Comparison of ENCODE assay signal across 11 mouse cellular contexts in the genomic region with DNA sequence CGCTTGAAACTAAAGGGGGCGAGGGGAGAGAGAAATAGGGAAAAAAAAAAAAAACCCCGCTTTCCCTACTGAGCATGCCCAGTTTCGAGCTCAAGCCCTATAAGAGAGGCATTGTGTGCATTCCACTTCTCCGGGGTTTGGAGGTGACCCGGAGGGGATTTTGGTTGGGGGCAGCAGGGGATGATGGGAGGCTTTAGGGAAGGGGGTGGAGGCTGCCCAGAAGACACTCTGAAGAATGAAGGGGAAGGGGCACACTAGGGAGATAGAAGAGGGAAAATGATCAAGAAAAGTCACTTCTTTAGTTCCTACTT. TPM values are rescaled to one million over a fixed set of nuclear protein-coding genes. Genes with fewer than 3 reads are reported as not detected.
A peak's percentile ranks its signal among the peaks of the same experiment; 100 is the strongest.
DNase-seq lines count a peak whose midpoint lies in the region; ATAC-seq lines count a peak whose summit lies in the region.
"Had no signal": no experiment of that assay in that cellular context is flagged by ENCODE, and none has a peak within 500 bp of the region (broad histone marks: within the 10 kb centered on the region; RNA-seq: fewer than 3 reads in every experiment).

No protein-coding gene starts in this region.

- no peaks in the 10 kb centered on the region for H3K9me3 ChIP-seq in forebrain, embryonic 13.5 days (replicated peaks)
- H3K9me3 ChIP-seq in midbrain, embryonic 11.5 days (ENCODE audit: control insufficient read depth, low read length), result no peaks in the 10 kb centered on the region

- H3K36me3 ChIP-seq in forebrain, embryonic 13.5 days (ENCODE audit: poor library complexity, severe bottlenecking), result no peaks in the 10 kb centered on the region
- H3K36me3 ChIP-seq in midbrain, embryonic 11.5 days (ENCODE audit: control insufficient read depth, insufficient read depth, low read length), result no peaks in the 10 kb centered on the region

- no peak overlapping the region for H3K27ac ChIP-seq in forebrain, embryonic 13.5 days
- no peak overlapping the region for H3K27ac ChIP-seq in midbrain, embryonic 11.5 days (ENCODE audit: low read depth, low read length)

- peak overlapping the region; percentile 67 for H3K4me2 ChIP-seq in forebrain, embryonic 13.5 days
- H3K4me2 ChIP-seq in midbrain, embryonic 11.5 days, result peak overlapping the region; percentile 58

- 9% methylated on average over 5 of the region's 6 CpGs for WGBS in forebrain, embryonic 13.5 days
- WGBS in midbrain, embryonic 11.5 days, result 23% methylated on average over 6 of the region's 6 CpGs

- H3K27me3 ChIP-seq in forebrain, embryonic 13.5 days, result no peaks in the 10 kb centered on the region
- H3K27me3 ChIP-seq in midbrain, embryonic 11.5 days (ENCODE audit: control insufficient read depth, insufficient read depth, low read length), result no peaks in the 10 kb centered on the region

- peak overlapping the region; percentile 52 for H3K4me3 ChIP-seq in forebrain, embryonic 13.5 days
- no peak overlapping the region; the same call in 1 of the 2 replicates for H3K4me3 ChIP-seq in midbrain, embryonic 11.5 days (ENCODE audit: low read depth, low read length)

- peak; percentile 15; the same call in 1 of the 2 replicates for ATAC-seq in frontal cortex, adult (ENCODE audit: low TSS enrichment)
- no peak for ATAC-seq in forebrain, embryonic 13.5 days
- ATAC-seq in midbrain, embryonic 11.5 days (ENCODE audit: low FRiP score), result peak; percentile 57

- H3K9ac ChIP-seq in forebrain, embryonic 13.5 days, result no peak overlapping the region
- no peak overlapping the region for H3K9ac ChIP-seq in midbrain, embryonic 11.5 days (ENCODE audit: low read length)

- H3K4me1 ChIP-seq in forebrain, embryonic 13.5 days, result no peaks in the 10 kb centered on the region
- H3K4me1 ChIP-seq in midbrain, embryonic 11.5 days (ENCODE audit: control insufficient read depth, insufficient read depth, low read length), result no peaks in the 10 kb centered on the region

- DNase-seq in frontal cortex, postnatal 25 days (ENCODE audit: low spot score in 2 of 2), result no peak
- peak; percentile 0 for DNase-seq in ZHBTc4 (ENCODE audit: low read depth, low spot score)
- no peak for DNase-seq in midbrain, embryonic 11.5 days (ENCODE audit: low spot score, missing footprints)
- DNase-seq in c-Kit-positive CD71-positive TER-119-positive erythroid progenitor cells, embryonic 14.5 days (ENCODE audit: low spot score), result no peak
- DNase-seq in gastrocnemius, postnatal 10 days, result no peak
- no peak for DNase-seq in kidney, adult 8-10 months

RNA-seq across cellular contexts. Expression of gene Slitrk4, which starts 1.1 kb away (rescaled TPM):
- 5.2 and 6.0 TPM in 2 replicates for polyA plus RNA-seq in forebrain, embryonic 13.5 days (2015; fragmentation: Nextera tagmentation; extraction: Ambion mirVana)
- polyA plus RNA-seq in midbrain, embryonic 11.5 days (2014; fragmentation: Nextera tagmentation; extraction: Ambion mirVana), result 3.3 and 4.7 TPM in 2 replicates
- total RNA-seq in gastrocnemius, postnatal 10 days (2021), result 1 to 10 TPM; 1.3 to 2.2 TPM
- total RNA-seq: monocyte, adult 5-6 weeks had no signal
- polyA plus RNA-seq: C2C12; testis, adult 2 months had no signal
